Mouse (Mus musculus): Measurements from ENCODE around the gene Aldh3a1. TPM values are rescaled to one million over a fixed set of nuclear protein-coding genes. Genes with fewer than 3 reads are reported as not detected.

The Aldh3a1 gene
- polyA plus RNA-seq, 1 experiment from 2014 or later = not detected

DNA sequence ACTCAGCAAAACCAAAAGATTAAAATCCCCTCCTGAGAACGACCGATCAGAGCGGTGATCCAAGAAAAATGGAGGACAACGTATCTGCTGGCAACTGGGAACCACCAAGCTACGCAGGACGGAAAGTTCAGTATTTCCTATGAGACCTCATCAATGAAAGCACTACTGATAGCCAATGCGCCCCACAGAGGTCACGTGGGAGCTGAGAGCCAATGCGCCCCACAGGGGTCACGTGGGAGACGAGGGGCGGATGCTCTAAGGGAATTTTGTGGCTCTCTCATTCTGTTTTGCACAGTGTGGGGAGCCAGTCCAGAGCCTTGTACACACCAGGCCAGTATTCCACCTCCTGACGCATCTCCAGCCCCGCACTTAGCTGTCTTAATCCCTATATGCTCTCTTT lies 55.2 kb downstream of the Aldh3a1 start:
- H3K4me2 ChIP-seq (replicated peaks) = no peak overlapping the region
- WGBS = 91% methylated on average over 14 of the region's 14 CpGs
- no peak overlapping the region for H3K4me3 ChIP-seq (replicated peaks)
- H3K9ac ChIP-seq (replicated peaks) = no peak overlapping the region
- ATAC-seq = no peak
- H3K9me3 ChIP-seq = no peaks in the 10 kb centered on the region
- no peaks in the 10 kb centered on the region for H3K27me3 ChIP-seq
- peaks cover 11% of the 10 kb centered on the region for H3K4me1 ChIP-seq (replicated peaks)
- peaks cover 55% of the 10 kb centered on the region for H3K36me3 ChIP-seq
- H3K27ac ChIP-seq = no peak overlapping the region

DNA sequence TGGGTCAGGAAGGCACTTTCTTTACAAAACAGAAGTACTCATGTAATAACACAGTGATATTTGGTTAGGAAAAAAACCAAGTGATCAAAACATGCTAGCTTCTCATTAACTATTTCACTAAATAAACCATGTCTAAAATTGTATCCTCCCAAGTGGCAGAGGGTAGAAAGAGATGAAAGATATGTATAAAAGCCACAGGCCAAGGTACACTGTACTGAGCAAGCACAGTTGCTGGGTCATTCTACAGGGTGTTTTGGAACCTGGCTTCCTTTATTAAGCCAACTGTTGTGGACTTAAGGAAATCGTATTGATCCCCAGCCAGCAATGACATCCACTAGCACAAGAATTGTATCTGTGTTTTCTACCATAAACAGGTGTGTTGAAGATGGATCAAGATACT lies 56.5 kb downstream of the Aldh3a1 start:
- Histone ChIP-seq H3K4me3 (replicated peaks) (no peak overlapping the region), H3K27ac (no peak overlapping the region), H3K4me1 (replicated peaks) (peaks cover 13% of the 10 kb centered on the region), H3K36me3 (peaks cover 44% of the 10 kb centered on the region), H3K9me3 (no peaks in the 10 kb centered on the region), H3K4me2 (replicated peaks) (no peak overlapping the region), H3K27me3 (0 out of 2 replicates have a peak, but pooled peaks cover 6% of the 10 kb centered on the region), H3K9ac (replicated peaks) (no peak overlapping the region)
- 90% methylated on average over 1 of the region's 1 CpGs for WGBS
- ATAC-seq = no peak

DNA sequence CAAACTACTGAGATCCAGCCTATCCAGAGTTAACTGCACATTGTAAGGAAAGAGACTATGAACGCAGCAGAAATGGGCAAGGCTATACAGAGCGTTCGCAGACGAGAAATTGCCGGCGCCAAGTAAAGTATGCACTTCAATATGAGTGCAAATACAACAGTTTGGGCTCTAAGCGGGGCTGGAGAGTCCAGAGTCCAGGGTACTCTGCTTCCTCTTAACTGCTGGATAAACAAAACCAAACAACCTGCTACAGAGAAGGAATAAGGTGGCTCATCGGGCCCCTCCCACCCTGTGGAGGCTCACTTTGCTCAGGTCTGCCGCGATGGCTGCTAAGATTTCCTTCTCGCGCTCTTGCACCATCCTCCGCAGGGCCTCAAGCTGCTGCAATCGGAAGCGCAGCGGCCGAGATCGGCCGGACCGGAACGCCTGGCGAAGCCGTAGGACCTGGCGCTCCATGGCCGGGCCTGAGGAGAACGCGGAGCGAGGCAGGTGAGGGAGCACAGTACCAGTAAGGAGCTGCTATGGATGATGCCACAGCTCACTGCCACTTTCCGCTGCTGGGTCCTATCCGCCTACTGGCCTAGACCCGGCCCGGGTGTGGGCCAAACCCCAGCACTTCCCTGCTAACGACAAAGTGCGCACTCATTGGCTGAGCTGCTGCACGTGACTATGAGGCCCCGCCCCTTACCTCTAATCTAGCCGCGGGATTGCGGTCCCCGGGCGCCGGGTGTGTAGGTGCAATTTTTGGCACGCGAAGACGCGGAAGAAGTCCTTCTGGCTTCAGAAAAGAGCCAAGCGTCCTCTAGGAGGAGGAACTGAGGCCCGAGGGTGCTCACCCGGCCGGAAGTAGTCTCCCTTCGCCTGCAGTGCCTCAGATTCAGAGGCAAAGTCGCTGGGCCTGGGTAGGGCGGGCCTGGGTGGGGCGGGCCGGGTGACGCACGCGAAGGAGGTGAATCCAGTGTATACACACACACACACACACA lies 59.5 kb downstream of the Aldh3a1 start, which contains the start of gene Aldh3a2:
TSS of gene Aldh3a2 (minus strand) at position 914 of the 983 bp plus-strand sequence.
- H3K27me3 ChIP-seq = 0 out of 2 replicates have a peak, but pooled peaks cover 7% of the 10 kb centered on the region
- H3K27ac ChIP-seq = peak within 1 kb of the TSS; percentile 93
- peak within 1 kb of the TSS; percentile 76 for H3K4me3 ChIP-seq (replicated peaks)
- H3K9me3 ChIP-seq = no peaks in the 10 kb centered on the region
- peaks cover 13% of the 10 kb centered on the region for H3K4me1 ChIP-seq (replicated peaks)
- peak within 1 kb of the TSS; percentile 68 for H3K4me2 ChIP-seq (replicated peaks)
- WGBS = under 1% methylated on average over 58 of the region's 58 CpGs
- peak within 1 kb of the TSS; percentile 91 for H3K9ac ChIP-seq (replicated peaks)
- peaks cover 20% of the 10 kb centered on the region for H3K36me3 ChIP-seq
- peak; percentile 100 for ATAC-seq

Other genes with a start within 250 kb of the Aldh3a1 start
- 0.64 and 1.4 TPM in 2 replicates for gene Kcnj12, start 185.0 kb upstream of the Aldh3a1 start, polyA plus RNA-seq (2015; fragmentation: Nextera tagmentation; extraction: Ambion mirVana)
- gene Tnfrsf13b, start 80.8 kb upstream of the Aldh3a1 start, polyA plus RNA-seq (2015; fragmentation: Nextera tagmentation; extraction: Ambion mirVana) = 0.77 and 1.0 TPM in 2 replicates
- 368 and 370 TPM in 2 replicates for gene Usp22, start 32.5 kb upstream of the Aldh3a1 start, polyA plus RNA-seq (2015; fragmentation: Nextera tagmentation; extraction: Ambion mirVana)
- 21.4 and 23.2 TPM in 2 replicates for gene Aldh3a2, start 59.9 kb downstream of the Aldh3a1 start, polyA plus RNA-seq (2015; fragmentation: Nextera tagmentation; extraction: Ambion mirVana)
- not detected in 2 replicates for gene Slc47a2, start 135.3 kb downstream of the Aldh3a1 start, polyA plus RNA-seq (2015; fragmentation: Nextera tagmentation; extraction: Ambion mirVana)
- 0.08 TPM in 1 of 2 replicates, not detected in the other for gene Slc47a1, start 170.8 kb downstream of the Aldh3a1 start, polyA plus RNA-seq (2015; fragmentation: Nextera tagmentation; extraction: Ambion mirVana)
- gene Rnf112, start 246.6 kb downstream of the Aldh3a1 start, polyA plus RNA-seq (2015; fragmentation: Nextera tagmentation; extraction: Ambion mirVana) = 13.6 and 15.0 TPM in 2 replicates

All from midbrain, embryonic 13.5 days (tissue).